Mouse (Mus musculus) CH12.LX (cell line): Measurements from ENCODE around the gene Klhl29. TPM values are rescaled to one million over a fixed set of nuclear protein-coding genes. Genes with fewer than 3 reads are reported as not detected.

ENCODE experiments used
- DNase-seq: peaks from one replicate; pipeline ENCODE4 v3.0.0-alpha.2; 2013; ENCODE audit errors: extremely low read depth
- H3K27ac ChIP-seq: 2 replicates; pipeline ENCODE4 v1.5.1; 2012; ENCODE audit warnings: low read depth, mild to moderate bottlenecking, control low read depth, moderate library complexity; ENCODE audit not compliant: insufficient read depth
- H3K27me3 ChIP-seq: replicated peaks from 2 replicates; pipeline ENCODE3; 2012; ENCODE audit warnings: inconsistent platforms
- H3K36me3 ChIP-seq, 2 experiments: replicated peaks in 1 of 2; 2 replicates each; pipeline versions ENCODE3 to v1.6.1; 2012; ENCODE audit warnings: inconsistent platforms in 1 of 2, low read length in 1 of 2, mild to moderate bottlenecking in 1 of 2, mixed read lengths in 1 of 2, moderate library complexity in 1 of 2; ENCODE audit not compliant: control insufficient read depth in 1 of 2, insufficient read depth in 1 of 2
- H3K4me1 ChIP-seq, 2 experiments: 2 replicates each; pipeline ENCODE4 v1.6.1; 2012; ENCODE audit warnings: inconsistent platforms in 1 of 2, moderate library complexity in 1 of 2; ENCODE audit not compliant: insufficient read depth in 2 of 2, control insufficient read depth in 1 of 2
- H3K4me2 ChIP-seq: 2 replicates; pipeline ENCODE4 v1.6.1; 2012; ENCODE audit warnings: low read depth, mild to moderate bottlenecking, control low read depth; ENCODE audit not compliant: poor library complexity, insufficient read depth, severe bottlenecking
- H3K4me3 ChIP-seq, 3 experiments: fragments of 150-350 bp in 1 of 3; sonication (generic) in 1 of 3; replicated peaks in 1 of 3; 2 replicates each; pipeline versions ENCODE3 to v1.5.1; 2011 to 2012; ENCODE audit warnings: low read depth in 2 of 3, low read length in 2 of 3, mild to moderate bottlenecking in 2 of 3, moderate library complexity in 2 of 3, control low read depth in 1 of 3, improper control_type of control experiment in 1 of 3, inconsistent platforms in 1 of 3, mixed read lengths in 1 of 3; ENCODE audit not compliant: poor library complexity in 1 of 3
- H3K79me2 ChIP-seq: replicated peaks from 2 replicates; pipeline ENCODE4 v1.6.1; 2012; ENCODE audit warnings: mild to moderate bottlenecking, moderate library complexity; ENCODE audit not compliant: control insufficient read depth, poor library complexity, insufficient read depth, severe bottlenecking; ENCODE audit errors: extremely low read depth
- H3K9ac ChIP-seq: 2 replicates; pipeline ENCODE4 v1.6.1; 2012; ENCODE audit warnings: low read depth, mild to moderate bottlenecking, control low read depth, moderate library complexity; ENCODE audit not compliant: insufficient read depth
- H3K9me3 ChIP-seq: replicated peaks from 2 replicates; pipeline ENCODE3; 2012; ENCODE audit warnings: low read length, inconsistent platforms, mixed read lengths
- BHLHE40 ChIP-seq: IDR thresholded peaks from 2 replicates; pipeline ENCODE4 v1.6.1; 2011; ENCODE audit warnings: mild to moderate bottlenecking, low read depth, low read length, improper control_type of control experiment
- CHD1 ChIP-seq: IDR thresholded peaks from 2 replicates; pipeline ENCODE4 v1.6.1; 2012; ENCODE audit warnings: low read depth, low read length, improper control_type of control experiment, inconsistent platforms
- E2F4 ChIP-seq: IDR thresholded peaks from 2 replicates; pipeline ENCODE4 v1.6.1; 2011; ENCODE audit warnings: low read depth, low read length, improper control_type of control experiment; ENCODE audit not compliant: insufficient replicate concordance
- ELF1 ChIP-seq: IDR thresholded peaks from 2 replicates; pipeline ENCODE4 v1.6.1; 2014; ENCODE audit warnings: low read depth, mild to moderate bottlenecking, inconsistent platforms, low read length, improper control_type of control experiment
- ETS1 ChIP-seq: conservative IDR thresholded peaks from 2 replicates; pipeline ENCODE4 v1.6.1; 2012; ENCODE audit warnings: low read depth, mild to moderate bottlenecking, inconsistent platforms, low read length, improper control_type of control experiment, moderate library complexity
- JUN ChIP-seq: IDR thresholded peaks from 2 replicates; pipeline ENCODE4 v1.6.1; 2011; ENCODE audit warnings: low read depth, mild to moderate bottlenecking, low read length, improper control_type of control experiment, moderate library complexity; ENCODE audit not compliant: insufficient read depth
- JUND ChIP-seq: conservative IDR thresholded peaks from 2 replicates; pipeline ENCODE4 v1.6.1; 2011; ENCODE audit warnings: low read depth, low read length, improper control_type of control experiment
- MAFK ChIP-seq: IDR thresholded peaks from 2 replicates; pipeline ENCODE4 v1.6.1; 2011; ENCODE audit warnings: low read length, improper control_type of control experiment; ENCODE audit not compliant: insufficient replicate concordance
- POLR2A ChIP-seq: IDR thresholded peaks from 2 replicates; pipeline ENCODE4 v1.6.1; 2011; ENCODE audit warnings: low read depth, mild to moderate bottlenecking, improper control_type of control experiment, low read length
- POLR2AphosphoS2 ChIP-seq: IDR thresholded peaks from 2 replicates; pipeline ENCODE4 v1.6.1; 2011; ENCODE audit warnings: low read depth, low read length, improper control_type of control experiment
- RCOR1 ChIP-seq: conservative IDR thresholded peaks from 2 replicates; pipeline ENCODE4 v1.6.1; 2012; ENCODE audit warnings: low read depth, mild to moderate bottlenecking, inconsistent platforms, low read length, improper control_type of control experiment
- SMC3 ChIP-seq: IDR thresholded peaks from 2 replicates; pipeline ENCODE4 v1.6.1; 2011; ENCODE audit warnings: low read depth, low read length, improper control_type of control experiment
- TBP ChIP-seq: conservative IDR thresholded peaks from 2 replicates; pipeline ENCODE4 v1.6.1; 2011; ENCODE audit warnings: low read depth, low read length, improper control_type of control experiment
- TCF12 ChIP-seq: IDR thresholded peaks from 2 replicates; pipeline ENCODE4 v1.6.1; 2014; ENCODE audit warnings: low read depth, mild to moderate bottlenecking, inconsistent platforms, low read length, improper control_type of control experiment
- UBTF ChIP-seq: IDR thresholded peaks from 2 replicates; pipeline ENCODE4 v1.6.1; 2012; ENCODE audit warnings: low read depth, mild to moderate bottlenecking, inconsistent platforms, low read length, improper control_type of control experiment, moderate library complexity
- ZC3H11A ChIP-seq: IDR thresholded peaks from 2 replicates; pipeline ENCODE4 v1.6.1; 2012; ENCODE audit warnings: low read depth, mild to moderate bottlenecking, inconsistent platforms, low read length, improper control_type of control experiment
- ZKSCAN1 ChIP-seq: IDR thresholded peaks from 2 replicates; pipeline ENCODE4 v1.6.1; 2012; ENCODE audit warnings: low read depth, inconsistent platforms, low read length, improper control_type of control experiment, borderline replicate concordance
- ZMIZ1 ChIP-seq: IDR thresholded peaks from 2 replicates; pipeline ENCODE4 v1.6.1; 2012; ENCODE audit warnings: low read depth, mild to moderate bottlenecking, inconsistent platforms, low read length, improper control_type of control experiment
- dilution Hi-C: fragments of 300-500 bp; cut with MboI; formaldehyde crosslinking; loops from 2 replicates; pipeline ENCODE4 v1.14.3; 2020; ENCODE audit warnings: low sequenced_read_pairs; ENCODE audit not compliant: extremely low pct_unique_long_range_greater_than_20kb, extremely low pct_ligation_motif_present
- in situ Hi-C: fragments of 300-500 bp; cut with MboI; formaldehyde crosslinking; loops from 3 replicates; pipeline ENCODE4 v1.14.3; 2019; ENCODE audit warnings: low sequenced_read_pairs, low pct_ligation_motif_present, low pct_unique_long_range_greater_than_20kb, mixed read lengths
- polyA plus RNA-seq: library from polyadenylated mRNA; unstranded; fragments of >175 nt; gene quantifications from 2 replicates; pipeline ENCODE4 v1.2.1, GENCODE M21; 2012; ENCODE audit warnings: low read depth; ENCODE audit not compliant: insufficient read length
- total RNA-seq, 2 experiments: library from RNA; depleted of rRNA; stranded (reverse); fragments of 300-350 nt in 1 of 2; fragments of >200 nt in 1 of 2; gene quantifications; 2 replicates each; pipeline ENCODE4 v1.2.3; 2012 to 2014

The Klhl29 gene
- total and polyA plus RNA-seq, 3 experiments, result 0.04 TPM; not detected in 2

GRCm38 (mm10) chr12:5239451-5240245 lies 135.8 kb downstream of the Klhl29 start:
- in situ Hi-C loops (no loop called here), dilution Hi-C loops (no loop called here)
- Histone ChIP-seq H3K27ac (no peak overlapping the region), H3K9me3 (no peaks in the 10 kb centered on the region), H3K4me3 (no peak overlapping the region), H3K4me2 (no peak overlapping the region), H3K36me3 (no peaks in the 10 kb centered on the region), H3K79me2 (no peaks in the 10 kb centered on the region), H3K27me3 (no peaks in the 10 kb centered on the region), H3K9ac (no peak overlapping the region), H3K4me1 (no peaks in the 10 kb centered on the region)
- no peak for TF ChIP-seq ELF1
- TF ChIP-seq ZKSCAN1, result no peak
- TF ChIP-seq ZC3H11A, result no peak
- TF ChIP-seq TCF12, result no peak
- no peak for TF ChIP-seq ZMIZ1
- TF ChIP-seq ETS1, result no peak
- no peak for TF ChIP-seq TBP
- no peak for TF ChIP-seq JUN
- no peak for TF ChIP-seq UBTF
- no peak for TF ChIP-seq CHD1
- no peak for TF ChIP-seq SMC3
- no peak for TF ChIP-seq POLR2A
- TF ChIP-seq MAFK, result no peak
- no peak for DNase-seq

GRCm38 (mm10) chr12:5237078-5237477 lies 138.4 kb downstream of the Klhl29 start:
- H3K9ac ChIP-seq, result no peak overlapping the region
- no peak overlapping the region for H3K4me3 ChIP-seq
- H3K4me1 ChIP-seq, result no peaks in the 10 kb centered on the region
- H3K9me3 ChIP-seq, result no peaks in the 10 kb centered on the region
- H3K79me2 ChIP-seq, result no peaks in the 10 kb centered on the region
- no peak overlapping the region for H3K4me2 ChIP-seq
- dilution Hi-C loops, result no loop called here
- DNase-seq, result no peak
- H3K27me3 ChIP-seq, result no peaks in the 10 kb centered on the region
- TF ChIP-seq E2F4 (no peak), POLR2AphosphoS2 (no peak), BHLHE40 (no peak), MAFK (no peak), JUND (no peak), UBTF (no peak), SMC3 (no peak), RCOR1 (no peak)
- in situ Hi-C loops, result no loop called here
- no peaks in the 10 kb centered on the region for H3K36me3 ChIP-seq
- H3K27ac ChIP-seq, result no peak overlapping the region
